ENCODE assay signal across 29 mouse cellular contexts in the genomic region with DNA sequence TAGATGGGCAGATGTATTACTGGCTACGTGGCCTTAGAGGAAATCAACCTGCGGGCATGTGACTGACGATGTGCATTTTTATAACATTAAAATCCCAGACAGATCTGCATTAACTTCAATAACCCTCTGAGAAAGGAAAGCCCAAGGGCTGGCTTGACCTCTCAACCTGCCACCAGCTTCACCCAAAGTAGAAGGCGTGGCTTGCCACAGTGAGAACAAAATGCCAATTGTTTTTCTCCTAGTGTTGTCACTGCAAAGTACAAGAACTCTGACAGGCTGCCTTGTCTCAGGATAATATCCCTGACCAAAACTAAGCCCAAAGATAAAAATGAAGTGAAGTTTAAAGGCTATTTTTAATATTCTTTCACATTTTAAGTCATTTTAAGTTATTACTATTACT.
DNase-seq lines count a peak whose midpoint lies in the region; ATAC-seq lines count a peak whose summit lies in the region.
"Had no signal": no experiment of that assay in that cellular context is flagged by ENCODE, and none has a peak within 500 bp of the region (broad histone marks: within the 10 kb centered on the region; RNA-seq: fewer than 3 reads in every experiment).

No protein-coding gene starts in this region.

- no peaks in the 10 kb centered on the region for H3K9me3 ChIP-seq in heart, embryonic 13.5 days
- no peaks in the 10 kb centered on the region for H3K9me3 ChIP-seq in hindbrain, embryonic 10.5 days
- H3K9me3 ChIP-seq in hindbrain, embryonic 14.5 days (ENCODE audit: control insufficient read depth, low read length): no peaks in the 10 kb centered on the region
- H3K9me3 ChIP-seq: embryonic facial prominence, embryonic 12.5 days; hindbrain, embryonic 15.5 days; limb, embryonic 10.5 days; limb, embryonic 15.5 days; liver, embryonic 13.5 days; megakaryocyte, embryonic 14.5 days; neural tube, embryonic 12.5 days had no signal

- H3K4me1 ChIP-seq in heart, embryonic 13.5 days: peaks cover 51% of the 10 kb centered on the region
- H3K4me1 ChIP-seq in hindbrain, embryonic 10.5 days (replicated peaks): peaks cover 25% of the 10 kb centered on the region
- H3K4me1 ChIP-seq in hindbrain, embryonic 14.5 days (replicated peaks; ENCODE audit: control insufficient read depth, insufficient read depth, low read length): no peaks in the 10 kb centered on the region
- H3K4me1 ChIP-seq: hindbrain, embryonic 15.5 days; neural tube, embryonic 12.5 days had no signal

- peak overlapping the region; percentile 92 for H3K27ac ChIP-seq in heart, embryonic 13.5 days (replicated peaks)
- no peak overlapping the region for H3K27ac ChIP-seq in hindbrain, embryonic 10.5 days
- no peak overlapping the region for H3K27ac ChIP-seq in hindbrain, embryonic 14.5 days
- H3K27ac ChIP-seq: embryonic facial prominence, embryonic 12.5 days; hindbrain, embryonic 15.5 days; limb, embryonic 15.5 days; liver, embryonic 13.5 days; neural tube, embryonic 12.5 days had no signal

- 42% methylated on average over 4 of the region's 4 CpGs for WGBS in heart, embryonic 13.5 days
- WGBS in hindbrain, embryonic 10.5 days: 48% methylated on average over 4 of the region's 4 CpGs
- 47% methylated on average over 4 of the region's 4 CpGs for WGBS in hindbrain, embryonic 14.5 days

- H3K4me3 ChIP-seq in heart, embryonic 13.5 days: no peak overlapping the region
- no peak overlapping the region for H3K4me3 ChIP-seq in hindbrain, embryonic 10.5 days
- H3K4me3 ChIP-seq in hindbrain, embryonic 14.5 days (replicated peaks; ENCODE audit: low read length): no peak overlapping the region
- H3K4me3 ChIP-seq: embryonic facial prominence, embryonic 12.5 days; hindbrain, embryonic 15.5 days; limb, embryonic 10.5 days; limb, embryonic 15.5 days; liver, embryonic 13.5 days; megakaryocyte, embryonic 14.5 days; myocyte; neural tube, embryonic 12.5 days had no signal

- no peak for DNase-seq in heart, adult 11 months
- peak; percentile 29 for DNase-seq in hindbrain, embryonic 10.5 days (ENCODE audit: low spot score)
- no peak for DNase-seq in hindbrain, embryonic 14.5 days (ENCODE audit: low spot score)
- DNase-seq in brain, adult 2 months (ENCODE audit: low read depth, low spot score): peak; percentile 53
- peak; percentile 49 for DNase-seq in embryo, embryonic 10.5 days (ENCODE audit: low spot score)
- DNase-seq: adrenal gland, postnatal 25 days; B cell, adult 2 months; cerebellum, adult 18-20 months; cerebellum, postnatal 10 days; gastrocnemius, postnatal 14 days; kidney, adult 11 months; kidney, postnatal 14 days; layer of hippocampus, adult 9-11 months; liver, embryonic 13.5 days; lung, adult 18-20 months; lung, postnatal 4 days; thymus, adult 2 months had no signal

- peaks cover 5% of the 10 kb centered on the region for H3K36me3 ChIP-seq in heart, embryonic 13.5 days
- peaks cover 7% of the 10 kb centered on the region; the same call in 1 of the 2 replicates for H3K36me3 ChIP-seq in hindbrain, embryonic 10.5 days
- peaks cover 7% of the 10 kb centered on the region; the same call in 1 of the 2 replicates for H3K36me3 ChIP-seq in hindbrain, embryonic 14.5 days (replicated peaks; ENCODE audit: control insufficient read depth, insufficient read depth)
- H3K36me3 ChIP-seq: hindbrain, embryonic 15.5 days; limb, embryonic 15.5 days had no signal

- no peak overlapping the region for H3K9ac ChIP-seq in heart, embryonic 13.5 days
- H3K9ac ChIP-seq in hindbrain, embryonic 14.5 days: no peak overlapping the region
- H3K9ac ChIP-seq: embryonic facial prominence, embryonic 12.5 days; hindbrain, embryonic 15.5 days; limb, embryonic 15.5 days; liver, embryonic 13.5 days; neural tube, embryonic 12.5 days had no signal

- ATAC-seq in heart, embryonic 13.5 days (ENCODE audit: extremely low read depth, insufficient number of reproducible peaks, low FRiP score, low TSS enrichment): no peak
- ATAC-seq in hindbrain, embryonic 14.5 days (ENCODE audit: low FRiP score): no peak
- ATAC-seq: forebrain, embryonic 14.5 days; inflammation-experienced regulatory T-cells, adult 6 months; lung, postnatal 0 days; midbrain, embryonic 16.5 days had no signal

- H3K27me3 ChIP-seq in heart, embryonic 13.5 days (replicated peaks): no peaks in the 10 kb centered on the region
- H3K27me3 ChIP-seq in hindbrain, embryonic 10.5 days (ENCODE audit: insufficient read depth, poor library complexity, severe bottlenecking): no peaks in the 10 kb centered on the region
- H3K27me3 ChIP-seq in hindbrain, embryonic 14.5 days (ENCODE audit: control insufficient read depth, insufficient read depth, low read length): no peaks in the 10 kb centered on the region
- H3K27me3 ChIP-seq: embryonic facial prominence, embryonic 12.5 days; hindbrain, embryonic 15.5 days; limb, embryonic 15.5 days; liver, embryonic 13.5 days; megakaryocyte, embryonic 14.5 days; neural tube, embryonic 12.5 days had no signal

- H3K4me2 ChIP-seq in heart, embryonic 13.5 days: peak overlapping the region; percentile 35
- H3K4me2 ChIP-seq in hindbrain, embryonic 14.5 days (replicated peaks): no peak overlapping the region
- H3K4me2 ChIP-seq: embryonic facial prominence, embryonic 12.5 days; hindbrain, embryonic 15.5 days; limb, embryonic 15.5 days; liver, embryonic 13.5 days; neural tube, embryonic 12.5 days had no signal

Comparison
In these comparisons a context has a peak if more than half of its experiments do, and no peak if none do; other contexts are left out.
1. DNase-seq: peak in hindbrain, embryonic 10.5 days (single experiment), brain, adult 2 months (single experiment) and embryo, embryonic 10.5 days (single experiment); none in heart, adult 11 months (single experiment) and hindbrain, embryonic 14.5 days (single experiment).